Mouse (Mus musculus): ENCODE data around the gene Polr2i.

Gene Polr2i

GRCm38 (mm10) chr7:30265041-30265440, 33.3 kb downstream of the Polr2i start:
- DNase-seq (ENCODE audit: inconsistent age in 2 of 2, low spot score in 1 of 2): peak; percentile 38 to 52

GRCm38 (mm10) chr7:30265531-30265930, 33.8 kb downstream of the Polr2i start:
- DNase-seq (ENCODE audit: inconsistent age in 2 of 2, low spot score in 1 of 2): no peak

- DNase-seq (ENCODE audit: inconsistent age in 2 of 2, low spot score in 1 of 2): no peak
These were observed 34.2 kb downstream of the Polr2i start for GRCm38 (mm10) chr7:30265935-30266334.

GRCm38 (mm10) chr7:30266780-30267179, 35.0 kb downstream of the Polr2i start:
- no peak for DNase-seq (ENCODE audit: inconsistent age in 2 of 2, low spot score in 1 of 2)

- DNase-seq (ENCODE audit: inconsistent age in 2 of 2, low spot score in 1 of 2): no peak
These were observed 37.9 kb downstream of the Polr2i start for GRCm38 (mm10) chr7:30269641-30270040.

GRCm38 (mm10) chr7:30274383-30274782, 42.6 kb downstream of the Polr2i start:
- DNase-seq (ENCODE audit: inconsistent age in 2 of 2, low spot score in 1 of 2): peak in 1 of 2 experiments; percentile 41

GRCm38 (mm10) chr7:30278911-30279310, 47.2 kb downstream of the Polr2i start:
- DNase-seq (ENCODE audit: inconsistent age in 2 of 2, low spot score in 1 of 2): no peak

- DNase-seq (ENCODE audit: inconsistent age in 2 of 2, low spot score in 1 of 2): no peak
These were observed 47.8 kb downstream of the Polr2i start for GRCm38 (mm10) chr7:30279536-30279935.

- peak; percentile 93 to 97 for DNase-seq (ENCODE audit: inconsistent age in 2 of 2, low spot score in 1 of 2)
These were observed 48.4 kb downstream of the Polr2i start, which contains the start of the genes Thap8 and Wdr62 for GRCm38 (mm10) chr7:30279951-30280669. Gene Thap8 (plus strand): TSS chr7:30280094. Gene Wdr62 (minus strand): TSS chr7:30280419.

GRCm38 (mm10) chr7:30280670-30281138, 49.0 kb downstream of the Polr2i start:
- DNase-seq (ENCODE audit: inconsistent age in 2 of 2, low spot score in 1 of 2): peak; percentile 92 to 96

- no peak for DNase-seq (ENCODE audit: inconsistent age in 2 of 2, low spot score in 1 of 2)
These were observed 49.8 kb downstream of the Polr2i start for GRCm38 (mm10) chr7:30281522-30281921.

- DNase-seq (ENCODE audit: inconsistent age in 2 of 2, low spot score in 1 of 2): no peak
These were observed 51.0 kb downstream of the Polr2i start for GRCm38 (mm10) chr7:30282740-30283139.
